Mouse (Mus musculus) kidney, embryonic 16.5 days (tissue): ENCODE results near the gene Plaur. TPM values are rescaled to one million over a fixed set of nuclear protein-coding genes. Genes with fewer than 3 reads are reported as not detected.

Experiments used
- ATAC-seq: fragments of 200-750 bp; cut with Nextera tagmentation; 2 replicates; pipeline ENCODE4 v1.8.0; 2017; ENCODE audit warnings: moderate TSS enrichment; ENCODE audit not compliant: low FRiP score, low TSS enrichment
- H3K27ac ChIP-seq: fragments of 300-500 bp; sonication (generic); 2 replicates; pipeline ENCODE4 v1.5.1; 2014; ENCODE audit warnings: low read length
- H3K27me3 ChIP-seq: fragments of 300-500 bp; sonication (generic); 2 replicates; pipeline ENCODE4 v1.6.1; 2014; ENCODE audit warnings: low read length, control low read depth, mixed read lengths; ENCODE audit not compliant: insufficient read depth
- H3K36me3 ChIP-seq: fragments of 300-500 bp; sonication (generic); 2 replicates; pipeline ENCODE4 v1.6.1; 2014; ENCODE audit warnings: low read length, control low read depth, mixed read lengths; ENCODE audit not compliant: insufficient read depth
- H3K4me1 ChIP-seq: fragments of 300-500 bp; sonication (generic); 2 replicates; pipeline ENCODE4 v1.6.1; 2014; ENCODE audit warnings: low read length, control low read depth, mixed read lengths; ENCODE audit not compliant: insufficient read depth
- H3K4me2 ChIP-seq: fragments of 300-500 bp; sonication (generic); replicated peaks from 2 replicates; pipeline ENCODE4 v1.6.1; 2014; ENCODE audit warnings: low read depth, low read length
- H3K4me3 ChIP-seq: fragments of 300-500 bp; sonication (generic); 2 replicates; pipeline ENCODE4 v1.5.1; 2014; ENCODE audit warnings: mild to moderate bottlenecking, low read length
- H3K9ac ChIP-seq: fragments of 300-500 bp; sonication (generic); replicated peaks from 2 replicates; pipeline ENCODE4 v1.6.1; 2014; ENCODE audit warnings: low read length
- H3K9me3 ChIP-seq: fragments of 300-500 bp; sonication (generic); 2 replicates; pipeline ENCODE4 v1.6.1; 2016; ENCODE audit warnings: low read length, control low read depth
- WGBS: fragments of 180-500 bp; shearing (Covaris S2); extraction: QIAGEN DNeasy Blood & Tissue Kit; methylation state at CpG from one replicate; pipeline ENCODE4 v1.1.7; 2014; 5-methylcytosine and 5-hydroxymethylcytosine counted together
- polyA plus RNA-seq: library from polyadenylated mRNA; unstranded; fragments of >200 nt; fragmentation: Nextera tagmentation; extraction: Ambion mirVana; gene quantifications from 2 replicates; pipeline ENCODE4 v1.2.1, GENCODE M21; 2015

The Plaur gene
- polyA plus RNA-seq, 1 experiment from 2014 or later = 18.5 TPM

DNA sequence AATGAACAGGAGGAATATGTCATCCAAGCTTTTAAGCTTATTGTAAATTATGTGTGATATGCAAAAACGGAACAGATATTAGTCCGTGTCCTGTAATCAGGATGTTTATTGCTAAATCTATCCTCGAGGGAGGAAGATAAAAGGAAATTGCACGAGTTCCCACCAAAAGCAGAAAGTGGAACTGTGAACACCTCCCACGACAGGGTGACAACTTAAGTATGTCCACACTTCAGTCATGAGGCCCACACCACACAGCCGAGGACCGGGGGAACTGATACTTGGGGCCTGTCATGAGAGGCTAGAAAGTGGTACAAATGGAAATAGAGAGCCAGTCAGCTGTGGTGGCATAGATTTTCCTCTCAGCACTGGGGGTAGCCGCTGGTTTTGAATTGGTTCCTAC lies 20.0 kb upstream of the Plaur start:
- no peaks in the 10 kb centered on the region for H3K4me1 ChIP-seq
- H3K9me3 ChIP-seq = no peaks in the 10 kb centered on the region
- no peaks in the 10 kb centered on the region for H3K36me3 ChIP-seq
- no peak overlapping the region for H3K4me2 ChIP-seq
- no peak overlapping the region for H3K4me3 ChIP-seq
- WGBS = 50% methylated on average over 8 of the region's 8 CpGs
- no peak for ATAC-seq
- no peaks in the 10 kb centered on the region for H3K27me3 ChIP-seq
- H3K9ac ChIP-seq = no peak overlapping the region
- no peak overlapping the region for H3K27ac ChIP-seq

GRCm38 (mm10) chr7:24445266-24445926 lies 16.9 kb upstream of the Plaur start:
- Histone ChIP-seq H3K9me3 (no peaks in the 10 kb centered on the region), H3K36me3 (no peaks in the 10 kb centered on the region), H3K9ac (no peak overlapping the region), H3K4me2 (no peak overlapping the region), H3K27me3 (no peaks in the 10 kb centered on the region), H3K27ac (no peak overlapping the region), H3K4me3 (no peak overlapping the region), H3K4me1 (no peaks in the 10 kb centered on the region)
- no peak for ATAC-seq
- WGBS = 92% methylated on average over 9 of the region's 9 CpGs

GRCm38 (mm10) chr7:24446697-24447340 lies 15.5 kb upstream of the Plaur start:
- H3K27ac ChIP-seq = no peak overlapping the region
- no peak overlapping the region for H3K9ac ChIP-seq
- H3K4me1 ChIP-seq = no peaks in the 10 kb centered on the region
- no peaks in the 10 kb centered on the region for H3K9me3 ChIP-seq
- H3K36me3 ChIP-seq = no peaks in the 10 kb centered on the region
- no peak overlapping the region for H3K4me3 ChIP-seq
- H3K4me2 ChIP-seq = no peak overlapping the region
- 80% methylated on average over 7 of the region's 7 CpGs for WGBS
- no peaks in the 10 kb centered on the region for H3K27me3 ChIP-seq
- no peak for ATAC-seq

GRCm38 (mm10) chr7:24448782-24449517 lies 13.3 kb upstream of the Plaur start:
- H3K4me3 ChIP-seq = no peak overlapping the region
- no peak overlapping the region for H3K9ac ChIP-seq
- no peak overlapping the region for H3K4me2 ChIP-seq
- no peak for ATAC-seq
- no peaks in the 10 kb centered on the region for H3K36me3 ChIP-seq
- no peaks in the 10 kb centered on the region for H3K27me3 ChIP-seq
- WGBS = 56% methylated on average over 14 of the region's 14 CpGs
- H3K9me3 ChIP-seq = no peaks in the 10 kb centered on the region
- H3K4me1 ChIP-seq = no peaks in the 10 kb centered on the region
- H3K27ac ChIP-seq = no peak overlapping the region

- H3K27me3 ChIP-seq = no peaks in the 10 kb centered on the region
- H3K9ac ChIP-seq = no peak overlapping the region
- no peak overlapping the region for H3K4me3 ChIP-seq
- H3K9me3 ChIP-seq = no peaks in the 10 kb centered on the region
- 60% methylated on average over 9 of the region's 9 CpGs for WGBS
- H3K4me2 ChIP-seq = no peak overlapping the region
- no peaks in the 10 kb centered on the region for H3K36me3 ChIP-seq
- no peak overlapping the region for H3K27ac ChIP-seq
- H3K4me1 ChIP-seq = no peaks in the 10 kb centered on the region
- ATAC-seq = no peak
These were observed 11.7 kb upstream of the Plaur start for GRCm38 (mm10) chr7:24450585-24451017.

DNA sequence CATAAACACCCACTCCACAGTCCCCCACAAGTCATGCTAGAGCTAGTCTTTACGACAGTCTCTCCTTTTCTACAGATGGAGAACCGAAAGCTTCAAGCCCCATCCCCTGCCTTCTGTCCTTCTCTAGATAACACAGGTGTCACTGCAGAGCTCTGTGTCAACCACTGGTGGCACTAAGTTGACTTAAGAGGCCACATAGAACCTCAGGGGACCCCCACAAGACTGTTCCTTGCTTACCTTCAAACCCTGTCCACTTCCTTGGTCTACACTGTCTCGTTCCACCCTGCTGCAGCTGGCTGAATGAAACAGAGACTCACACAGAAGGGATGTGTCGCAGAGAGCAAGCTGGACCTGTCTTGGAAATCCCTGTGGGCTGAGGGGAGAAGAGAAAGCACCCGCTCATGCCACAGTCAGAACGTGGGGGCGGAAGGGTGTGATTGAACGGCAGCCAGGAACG lies 10.4 kb upstream of the Plaur start, which contains the start of gene Irgc1:
Gene Irgc1, minus strand, starts transcription at position 443 of the 457 bp plus-strand sequence.
- H3K27ac ChIP-seq = no peak within 1 kb of the TSS
- ATAC-seq = no peak
- no peaks in the 10 kb centered on the region for H3K36me3 ChIP-seq
- no peaks in the 10 kb centered on the region for H3K9me3 ChIP-seq
- 63% methylated on average over 9 of the region's 9 CpGs for WGBS
- H3K9ac ChIP-seq = no peak within 1 kb of the TSS
- no peaks in the 10 kb centered on the region for H3K27me3 ChIP-seq
- no peaks in the 10 kb centered on the region for H3K4me1 ChIP-seq
- H3K4me3 ChIP-seq = no peak within 1 kb of the TSS
- H3K4me2 ChIP-seq = no peak within 1 kb of the TSS

DNA sequence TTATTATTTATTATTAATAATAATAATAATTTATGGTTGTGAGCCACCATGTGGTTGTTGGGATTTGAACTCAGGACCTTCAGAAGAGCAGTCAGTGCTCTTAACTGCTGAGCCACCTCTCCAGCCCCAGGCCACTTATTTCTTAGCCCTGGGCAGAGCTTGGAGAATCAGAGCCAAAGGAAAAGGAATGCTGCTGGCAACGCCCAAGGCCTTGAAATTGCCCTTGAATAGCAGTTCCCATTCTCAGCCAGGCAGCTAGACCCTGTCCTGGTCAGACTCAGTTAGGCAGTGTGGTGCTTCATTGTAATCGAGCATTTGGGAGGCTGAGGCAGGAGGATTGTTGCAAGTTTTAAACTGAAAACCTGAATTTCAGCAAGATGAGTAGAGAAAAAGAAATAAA lies 8.1 kb upstream of the Plaur start:
- H3K27me3 ChIP-seq = no peaks in the 10 kb centered on the region
- no peak overlapping the region for H3K4me3 ChIP-seq
- H3K9me3 ChIP-seq = no peaks in the 10 kb centered on the region
- no peak for ATAC-seq
- H3K36me3 ChIP-seq = no peaks in the 10 kb centered on the region
- no peak overlapping the region for H3K4me2 ChIP-seq
- H3K27ac ChIP-seq = no peak overlapping the region
- H3K9ac ChIP-seq = no peak overlapping the region
- H3K4me1 ChIP-seq = no peaks in the 10 kb centered on the region
- WGBS = 83% methylated on average over 2 of the region's 2 CpGs

GRCm38 (mm10) chr7:24455726-24456125 lies 6.6 kb upstream of the Plaur start:
- Histone ChIP-seq H3K9me3 (no peaks in the 10 kb centered on the region), H3K27me3 (no peaks in the 10 kb centered on the region), H3K9ac (no peak overlapping the region), H3K27ac (no peak overlapping the region), H3K4me2 (no peak overlapping the region), H3K4me3 (no peak overlapping the region), H3K4me1 (peaks cover 6% of the 10 kb centered on the region; the same call in 1 of the 2 replicates), H3K36me3 (no peaks in the 10 kb centered on the region)
- WGBS = 79% methylated on average over 5 of the region's 5 CpGs
- no peak for ATAC-seq

DNA sequence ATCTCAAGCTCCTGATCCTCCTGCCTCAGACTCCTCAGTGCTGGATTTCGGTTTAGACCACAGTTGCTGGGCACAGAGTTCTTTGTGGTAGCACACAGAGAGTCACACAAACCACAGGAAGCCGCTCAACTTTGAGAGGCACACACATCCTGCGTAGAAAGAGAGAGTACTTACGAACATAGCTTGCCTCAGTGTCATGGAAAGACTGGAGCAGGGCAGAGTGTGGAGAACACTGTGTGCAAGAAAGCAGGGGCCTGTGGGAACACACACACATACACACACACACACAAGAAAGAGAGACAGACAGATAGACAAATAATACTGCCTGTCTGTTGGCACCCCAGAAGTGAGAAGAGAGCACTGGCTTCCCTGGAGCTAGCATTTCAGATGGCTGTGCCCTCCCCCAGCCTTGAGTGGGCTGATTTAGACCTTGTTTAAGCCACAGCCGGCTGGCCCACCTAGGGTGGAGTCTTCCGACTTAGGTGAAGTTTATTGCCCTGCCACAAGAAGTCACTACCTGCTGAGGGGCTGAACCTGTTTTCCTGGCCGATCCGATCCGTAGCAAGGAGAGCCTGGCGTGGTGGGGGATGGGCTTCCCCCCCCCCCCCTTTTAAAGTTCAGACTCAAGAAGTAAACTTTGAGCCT lies 4.4 kb upstream of the Plaur start:
- Histone ChIP-seq H3K27me3 (no peaks in the 10 kb centered on the region), H3K9me3 (no peaks in the 10 kb centered on the region), H3K4me3 (no peak overlapping the region), H3K27ac (no peak overlapping the region), H3K4me2 (no peak overlapping the region), H3K9ac (no peak overlapping the region), H3K36me3 (no peaks in the 10 kb centered on the region), H3K4me1 (peaks cover 12% of the 10 kb centered on the region)
- no peak for ATAC-seq
- 53% methylated on average over 7 of the region's 10 CpGs for WGBS
